Mouse (Mus musculus) spleen, postnatal 14 days (tissue): Measurements from ENCODE around the gene Shroom4.

ENCODE experiments used
- DNase-seq, 2 experiments: peaks; one replicate each; pipeline ENCODE4 v3.0.0; 2021 to 2022; ENCODE audit warnings: low spot score in 2 of 2

Gene Shroom4

DNA sequence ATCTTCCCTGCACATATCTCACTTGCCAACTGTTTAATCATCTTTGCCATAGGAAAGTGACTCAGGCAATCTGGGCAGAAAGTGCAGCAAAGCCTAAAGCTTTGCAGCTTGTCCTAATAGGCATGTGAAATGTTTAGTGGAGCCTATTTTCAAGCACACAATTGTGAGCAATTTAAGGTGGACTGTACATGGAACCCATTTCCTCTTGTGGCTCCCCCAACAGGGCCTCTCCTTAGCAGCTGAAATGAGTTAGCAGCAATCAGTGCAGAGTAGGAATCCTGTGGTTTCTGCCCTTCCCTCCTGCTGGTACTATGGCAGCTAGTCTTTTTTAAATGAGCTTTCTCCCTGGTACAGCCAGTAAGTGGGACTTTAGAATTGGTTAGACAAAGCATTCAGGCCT is 95.8 kb downstream of the Shroom4 start:
- DNase-seq, result no peak

DNA sequence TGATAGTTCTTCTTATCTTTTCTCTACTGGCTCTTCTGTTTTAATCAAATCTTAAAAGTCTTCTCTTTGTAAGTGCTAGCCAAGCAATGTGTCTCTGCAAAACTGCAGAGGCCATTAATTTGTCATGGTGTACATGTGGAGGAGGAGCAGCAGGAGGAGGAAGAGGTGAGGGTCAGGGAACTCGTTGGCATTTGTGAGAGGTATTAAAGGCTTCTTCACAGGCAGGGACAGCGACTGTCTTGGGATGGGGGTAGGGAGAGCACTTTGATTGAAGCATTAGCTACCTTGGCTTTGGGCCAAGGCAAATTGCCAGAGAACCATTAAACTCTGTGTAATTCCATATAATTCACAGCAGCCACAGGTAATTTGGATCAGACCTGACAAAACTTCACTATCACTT is 96.7 kb downstream of the Shroom4 start:
- DNase-seq, result no peak

DNA sequence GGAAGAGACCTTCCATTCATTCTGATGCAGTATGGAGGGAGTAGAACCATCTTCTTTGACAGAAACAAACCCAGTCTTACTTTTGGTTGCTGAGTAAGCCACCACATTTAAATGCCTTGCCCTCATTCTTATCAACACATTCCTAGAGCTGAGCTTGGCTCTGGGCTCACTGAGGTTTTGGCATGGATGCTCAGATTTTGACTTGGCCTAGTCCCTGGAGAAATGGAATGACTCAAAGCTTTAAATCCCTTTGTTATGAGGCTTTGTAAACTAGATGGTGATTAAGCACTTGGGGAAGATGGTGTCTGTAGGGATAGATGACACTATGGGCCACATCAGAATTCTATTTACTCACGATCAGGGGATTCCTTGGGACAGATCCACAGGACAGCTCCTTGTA is 102.2 kb downstream of the Shroom4 start:
- DNase-seq, result no peak

DNA sequence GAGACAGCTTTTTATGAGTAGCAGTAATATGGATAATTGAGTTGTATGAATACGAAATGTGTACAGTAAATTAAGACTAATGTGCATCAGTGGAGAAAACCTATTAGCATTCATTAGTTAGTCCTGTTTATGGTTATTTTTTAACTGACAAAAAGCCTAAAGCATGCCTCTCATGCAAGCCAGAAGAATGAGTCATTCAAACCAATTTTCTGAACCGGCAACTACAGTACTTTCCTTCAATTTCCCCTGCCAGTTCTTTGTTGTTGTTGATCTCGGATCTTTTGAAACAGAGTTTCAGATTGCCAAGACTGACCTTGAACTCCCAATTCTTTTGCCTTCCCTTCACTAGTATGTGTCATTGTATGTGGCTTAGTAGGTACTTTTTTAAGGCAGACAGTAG is 117.6 kb downstream of the Shroom4 start:
- DNase-seq, result no peak

DNA sequence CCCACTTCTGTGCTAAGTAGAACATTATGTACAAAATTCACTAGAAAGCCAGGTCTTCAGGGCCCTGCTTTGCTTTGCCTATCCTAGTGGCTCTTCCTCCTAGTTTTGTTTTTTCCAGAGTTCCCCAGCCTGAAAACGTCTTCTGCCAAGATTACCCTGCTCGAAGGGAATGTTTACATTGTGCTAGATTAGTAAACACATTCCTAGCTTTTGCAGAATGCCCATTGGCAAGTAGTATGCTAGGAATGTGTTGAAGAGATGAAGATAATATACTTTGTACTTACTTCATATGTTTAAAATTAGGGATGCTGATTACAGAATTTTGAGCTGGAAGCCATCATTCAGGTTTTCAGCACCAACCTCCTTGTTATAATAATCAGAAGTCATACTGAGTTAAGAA is 118.8 kb downstream of the Shroom4 start:
- DNase-seq, result no peak

DNA sequence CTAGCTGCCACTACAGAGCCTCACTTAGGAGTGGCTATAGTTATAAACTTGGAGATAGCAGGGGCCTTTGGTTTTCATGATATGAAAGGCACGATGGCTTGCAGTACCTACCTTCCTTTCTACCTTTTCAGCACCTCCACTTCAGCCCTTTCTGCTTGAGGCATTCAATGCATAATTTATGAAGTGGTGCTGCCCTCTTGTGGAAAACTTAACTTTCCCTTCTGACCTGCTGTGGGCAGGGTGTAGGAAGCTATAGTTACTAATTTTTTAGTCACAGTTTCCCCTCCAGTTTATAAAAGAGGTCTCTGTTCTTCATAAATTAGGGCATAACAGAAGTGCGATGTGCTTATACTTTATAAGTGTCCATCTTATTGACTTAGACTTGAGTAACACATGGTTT is 123.3 kb downstream of the Shroom4 start:
- DNase-seq, result no peak

DNA sequence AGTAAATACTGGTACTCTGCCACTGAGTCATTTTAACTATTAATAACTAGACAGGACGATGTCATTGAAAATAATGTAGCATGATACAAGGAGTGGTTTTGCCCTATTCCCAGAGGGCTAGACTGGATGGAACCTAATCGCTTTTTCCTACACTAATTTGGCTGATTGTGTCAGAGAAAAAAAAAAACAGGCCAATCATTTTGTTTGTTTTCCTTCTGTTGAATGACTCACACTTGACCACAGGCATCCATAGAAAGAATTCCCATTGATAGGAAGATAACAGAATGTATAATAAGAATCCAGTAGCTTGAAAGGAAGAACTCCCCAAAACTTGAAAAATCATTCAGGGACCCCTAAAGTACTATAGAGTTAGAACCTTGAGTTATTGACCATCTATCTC is 137.0 kb downstream of the Shroom4 start:
- no peak for DNase-seq

DNA sequence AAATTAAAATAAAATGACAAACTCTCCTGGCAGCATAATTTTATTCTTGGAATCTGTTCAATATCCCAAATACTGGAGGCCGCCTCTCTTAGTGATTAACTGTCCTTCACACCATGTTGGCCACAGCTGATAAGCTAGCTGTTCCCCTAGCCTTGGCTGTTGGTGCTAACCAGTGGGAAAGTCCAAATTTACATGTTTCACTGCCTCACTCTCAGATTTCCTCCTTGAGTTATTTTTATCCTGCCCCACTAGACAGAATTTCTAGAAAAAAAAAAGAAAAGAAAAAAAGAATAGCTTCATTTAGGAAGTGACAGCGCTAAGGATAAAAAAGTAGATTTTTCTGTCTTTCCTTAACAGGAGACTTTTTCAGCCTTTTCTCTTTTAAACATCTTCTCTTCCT is 138.0 kb downstream of the Shroom4 start:
- no peak for DNase-seq

DNA sequence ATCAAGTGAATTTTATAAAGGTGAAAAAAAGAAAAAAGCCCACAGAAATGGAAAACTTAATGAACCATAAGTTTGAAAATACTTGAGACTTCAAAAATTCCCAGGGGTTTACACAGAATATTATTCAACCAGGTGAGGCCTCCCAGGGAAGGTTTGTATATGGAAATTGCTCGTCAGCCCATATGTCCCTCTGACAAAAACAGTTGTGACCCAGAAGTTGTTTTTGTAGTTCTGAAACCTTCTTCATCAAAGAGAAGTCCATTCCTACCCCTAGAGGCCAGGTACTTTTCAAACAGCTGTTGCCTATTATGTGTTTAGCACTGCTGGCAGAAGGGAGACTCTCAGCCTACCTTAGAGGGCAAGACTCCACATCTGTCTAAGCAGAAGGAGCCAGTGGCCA is 165.4 kb downstream of the Shroom4 start:
- DNase-seq, result no peak

DNA sequence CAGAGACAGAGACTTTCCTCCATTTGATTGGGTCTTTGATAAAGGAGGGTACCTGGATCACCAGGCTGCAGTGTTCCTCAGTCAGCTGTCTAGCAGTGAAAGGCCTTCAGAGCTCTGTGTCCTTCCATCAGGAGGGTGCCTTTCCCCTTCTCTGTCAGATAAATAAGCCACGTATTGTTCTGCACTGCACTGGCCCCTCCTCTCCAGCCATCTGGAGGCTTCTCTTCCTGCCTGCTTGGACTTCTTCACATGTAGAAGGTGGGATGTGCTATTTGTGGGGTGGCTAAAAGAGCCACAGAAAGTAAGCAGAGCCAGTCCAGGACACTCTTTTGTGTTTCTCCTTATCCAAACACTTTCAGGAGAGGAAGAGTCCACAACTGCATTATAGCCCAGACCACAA is 174.9 kb downstream of the Shroom4 start:
- DNase-seq, result no peak

DNA sequence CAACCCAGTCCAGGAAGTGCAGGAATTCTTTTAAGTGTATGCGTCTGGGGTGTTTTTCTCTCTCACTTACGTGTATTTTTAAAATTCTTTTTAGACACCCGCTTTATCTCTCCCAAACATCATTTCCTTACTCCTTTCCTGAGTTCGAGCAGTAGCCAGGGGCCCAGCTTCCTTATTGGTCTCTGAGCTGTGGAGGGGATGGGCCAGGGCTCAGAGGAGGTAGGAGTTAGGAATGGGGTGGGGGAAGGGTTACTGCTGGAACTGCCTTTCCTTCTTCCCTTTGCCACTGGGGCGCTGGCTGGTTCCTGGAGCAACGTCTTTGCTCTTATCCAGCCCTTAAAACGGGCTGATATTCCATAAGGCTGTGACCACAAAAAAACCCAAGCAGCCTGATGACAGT is 177.3 kb downstream of the Shroom4 start:
- no peak for DNase-seq

DNA sequence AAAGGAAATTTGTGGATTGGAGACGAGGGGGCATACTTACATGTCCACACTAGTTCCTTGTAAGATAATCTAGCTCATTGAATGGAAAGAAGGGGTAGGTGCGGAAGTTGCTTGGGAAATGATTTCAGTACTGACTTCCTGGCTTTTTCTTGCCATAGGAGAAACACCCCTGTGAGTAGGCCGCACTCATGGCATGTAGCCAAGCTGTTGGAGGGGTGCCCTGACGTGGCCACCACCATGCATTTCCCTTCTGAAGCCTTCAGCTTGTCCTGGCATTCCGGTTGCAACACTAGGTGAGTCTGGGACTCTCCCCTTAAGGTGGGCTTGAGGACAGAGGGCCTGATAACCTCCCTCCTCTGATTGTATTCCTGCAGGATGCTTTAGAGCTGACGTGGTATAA is 181.0 kb downstream of the Shroom4 start:
- no peak for DNase-seq

DNA sequence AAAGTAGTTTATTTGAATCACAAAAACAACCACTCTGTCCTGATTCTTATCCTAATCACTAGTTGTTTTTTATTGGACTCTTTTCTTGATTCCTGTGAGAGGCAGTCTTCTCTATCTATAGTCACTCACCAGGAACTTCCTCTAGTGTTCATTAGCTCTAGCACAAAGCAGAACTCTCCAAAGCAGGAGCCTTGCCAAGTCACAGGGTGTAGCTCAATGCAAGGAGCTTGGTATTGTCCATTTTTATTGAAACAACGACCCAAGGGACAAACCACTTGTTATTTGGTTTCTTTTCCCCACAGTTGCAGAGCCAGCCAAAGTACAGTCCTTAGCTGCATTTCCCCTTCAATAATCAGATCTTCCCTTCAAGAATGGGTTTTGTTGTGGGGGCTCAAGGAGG is 181.5 kb downstream of the Shroom4 start:
- DNase-seq, result no peak

DNA sequence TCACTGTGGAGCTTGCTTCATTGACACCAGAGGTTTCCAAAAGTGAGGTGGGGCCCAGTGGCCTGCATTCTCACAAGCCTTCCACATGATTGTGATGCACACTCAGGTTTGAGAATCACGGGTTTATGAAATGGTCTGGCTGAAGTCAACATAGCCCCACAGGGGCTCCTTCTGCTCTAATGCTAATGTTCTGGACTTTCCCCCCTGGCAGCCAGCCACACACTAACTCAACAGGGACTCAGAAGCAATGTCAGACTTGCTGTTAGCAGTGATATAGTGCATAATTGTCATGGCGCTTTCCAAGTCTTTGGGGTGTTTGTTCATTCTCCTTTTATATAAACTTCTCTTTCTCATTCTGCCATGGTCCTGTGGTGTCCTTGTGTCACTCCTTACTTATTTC is 183.0 kb downstream of the Shroom4 start:
- DNase-seq, result no peak

DNA sequence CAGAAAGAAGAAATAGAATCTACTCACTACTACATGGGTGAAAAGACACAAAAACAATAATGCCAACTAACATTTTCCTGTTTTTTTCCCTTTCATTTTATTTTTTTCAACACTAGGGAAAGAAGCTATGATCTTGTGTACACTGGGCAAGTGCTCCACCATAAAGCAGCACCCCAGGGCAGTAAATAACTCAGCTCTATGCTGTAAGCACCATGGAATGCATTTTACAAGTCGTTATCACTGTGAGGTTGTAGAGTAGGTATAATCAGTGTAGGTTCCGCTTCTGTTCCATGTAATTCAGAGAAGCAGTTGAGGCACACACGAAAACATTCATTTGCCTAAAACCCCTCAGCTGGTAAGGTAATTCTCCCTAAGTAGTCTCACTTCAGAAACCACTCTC is 194.5 kb downstream of the Shroom4 start:
- DNase-seq, result no peak

DNA sequence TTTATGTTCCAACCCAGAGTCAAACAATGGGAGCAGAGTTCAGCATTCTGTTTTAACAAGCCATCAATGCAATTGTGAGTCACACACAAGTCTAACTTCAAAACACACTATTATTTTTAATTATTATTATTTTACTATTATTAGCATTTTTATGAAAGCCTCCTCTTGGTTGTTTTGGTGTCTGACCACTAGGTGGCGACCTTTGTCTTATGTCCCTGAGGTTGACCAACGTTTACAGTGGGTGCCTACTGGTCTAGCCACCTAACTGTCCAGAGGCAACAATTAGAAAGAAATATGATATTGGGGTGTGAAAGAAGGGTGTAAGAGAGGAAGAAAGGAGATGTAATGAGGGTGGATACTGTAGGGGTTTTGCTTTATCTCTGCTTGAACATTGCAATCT is 254.4 kb downstream of the Shroom4 start:
- DNase-seq, result no peak

DNA sequence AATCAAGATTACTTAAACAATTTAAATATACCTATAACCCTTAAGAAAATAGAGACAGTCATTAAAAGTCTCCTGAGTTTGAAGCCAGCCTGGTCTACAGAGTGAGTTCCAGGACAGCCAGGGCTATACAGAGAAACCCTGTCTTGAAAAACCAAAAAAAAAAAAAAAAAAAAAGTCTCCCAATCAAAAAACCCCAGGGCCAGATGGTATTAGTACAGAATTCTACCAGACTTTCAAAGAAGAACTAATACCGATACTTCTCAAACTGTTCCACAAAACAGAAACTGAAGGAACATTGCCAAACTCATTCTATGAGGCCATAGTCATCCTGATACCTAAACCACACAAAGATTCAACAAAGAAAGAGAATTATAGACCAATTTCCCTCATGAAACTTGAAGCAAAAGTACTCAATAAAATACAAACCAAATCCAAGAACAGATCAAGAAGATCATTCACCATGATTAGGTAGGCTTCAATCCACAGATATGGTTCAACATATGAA is 259.2 kb downstream of the Shroom4 start:
- DNase-seq, result no peak
